Mouse (Mus musculus) midbrain, embryonic 11.5 days (tissue): ENCODE measurements around the gene Gdnf. TPM values are rescaled to one million over a fixed set of nuclear protein-coding genes. Genes with fewer than 3 reads are reported as not detected.

Experiments
- ATAC-seq: fragments of 200-750 bp; cut with Nextera tagmentation; 2 replicates; pipeline ENCODE4 v1.8.0; 2017; ENCODE audit warnings: moderate TSS enrichment, moderate library complexity; ENCODE audit not compliant: low FRiP score
- DNase-seq: peaks from one replicate; pipeline ENCODE4 v3.0.0; 2015; ENCODE audit warnings: low spot score; ENCODE audit errors: missing footprints
- H3K27ac ChIP-seq: fragments of 300-500 bp; sonication (generic); 2 replicates; pipeline ENCODE4 v1.5.1; 2014; ENCODE audit warnings: low read depth, low read length
- H3K27me3 ChIP-seq: fragments of 300-500 bp; sonication (generic); 2 replicates; pipeline ENCODE4 v1.6.1; 2014; ENCODE audit warnings: mild to moderate bottlenecking, low read length, moderate library complexity, mixed read lengths; ENCODE audit not compliant: control insufficient read depth, insufficient read depth
- H3K36me3 ChIP-seq: fragments of 300-500 bp; sonication (generic); 2 replicates; pipeline ENCODE4 v1.6.1; 2014; ENCODE audit warnings: mild to moderate bottlenecking, low read length, moderate library complexity, mixed read lengths; ENCODE audit not compliant: control insufficient read depth, insufficient read depth
- H3K4me1 ChIP-seq: fragments of 300-500 bp; sonication (generic); 2 replicates; pipeline ENCODE4 v1.6.1; 2014; ENCODE audit warnings: low read length; ENCODE audit not compliant: control insufficient read depth, insufficient read depth
- H3K4me2 ChIP-seq: fragments of 300-500 bp; sonication (generic); 2 replicates; pipeline ENCODE4 v1.6.1; 2014; ENCODE audit warnings: mild to moderate bottlenecking, moderate library complexity
- H3K4me3 ChIP-seq: fragments of 300-500 bp; sonication (generic); 2 replicates; pipeline ENCODE4 v1.5.1; 2014; ENCODE audit warnings: low read depth, low read length
- H3K9ac ChIP-seq: fragments of 300-500 bp; sonication (generic); 2 replicates; pipeline ENCODE4 v1.6.1; 2014; ENCODE audit warnings: low read length
- H3K9me3 ChIP-seq: fragments of 300-500 bp; sonication (generic); 2 replicates; pipeline ENCODE4 v1.6.1; 2016; ENCODE audit warnings: low read length; ENCODE audit not compliant: control insufficient read depth
- WGBS: fragments of 180-500 bp; shearing (Covaris S2); extraction: QIAGEN DNeasy Blood & Tissue Kit; methylation state at CpG from one replicate; pipeline ENCODE4 v1.1.7; 2014; 5-methylcytosine and 5-hydroxymethylcytosine counted together
- polyA plus RNA-seq: library from polyadenylated mRNA; unstranded; fragments of >200 nt; fragmentation: Nextera tagmentation; extraction: Ambion mirVana; gene quantifications from 2 replicates; pipeline ENCODE4 v1.2.1, GENCODE M21; 2014

The Gdnf gene
- 0.46 and 0.90 TPM in 2 replicates for polyA plus RNA-seq

GRCm38 (mm10) chr15:7810556-7811252 is at the start of gene Gdnf:
TSS of gene Gdnf (plus strand) at chr15:7810846.
- no peak within 1 kb of the TSS for H3K27ac ChIP-seq

GRCm38 (mm10) chr15:7767166-7767565 is 43.5 kb upstream of the Gdnf start:
- H3K9me3 ChIP-seq: no peaks in the 10 kb centered on the region
- DNase-seq (no peak), ATAC-seq (no peak)
- no peak overlapping the region for H3K4me2 ChIP-seq
- no peak overlapping the region for H3K9ac ChIP-seq
- no peaks in the 10 kb centered on the region for H3K27me3 ChIP-seq
- no peaks in the 10 kb centered on the region for H3K36me3 ChIP-seq
- H3K4me3 ChIP-seq: no peak overlapping the region
- WGBS: 88% methylated on average over 7 of the region's 7 CpGs
- no peak overlapping the region for H3K27ac ChIP-seq
- no peaks in the 10 kb centered on the region for H3K4me1 ChIP-seq

More at GRCm38 (mm10) chr15:7810556-7811252, at the start of gene Gdnf:
- Histone ChIP-seq H3K27me3 (peaks cover 74% of the 10 kb centered on the region), H3K4me3 (peak within 1 kb of the TSS; percentile 51), H3K9me3 (no peaks in the 10 kb centered on the region), H3K4me1 (peaks cover 15% of the 10 kb centered on the region), H3K36me3 (no peaks in the 10 kb centered on the region), H3K4me2 (peak within 1 kb of the TSS; percentile 89), H3K9ac (peak within 1 kb of the TSS; percentile 61)
- WGBS: under 1% methylated on average over 73 of the region's 73 CpGs
- ATAC-seq (peak; percentile 65), DNase-seq (peak; percentile 96)

GRCm38 (mm10) chr15:7772983-7773382 is 37.7 kb upstream of the Gdnf start:
- Histone ChIP-seq H3K27me3 (no peaks in the 10 kb centered on the region), H3K4me3 (no peak overlapping the region), H3K9ac (no peak overlapping the region), H3K27ac (no peak overlapping the region), H3K4me1 (no peaks in the 10 kb centered on the region), H3K9me3 (no peaks in the 10 kb centered on the region), H3K36me3 (no peaks in the 10 kb centered on the region), H3K4me2 (no peak overlapping the region)
- no peak for ATAC-seq
- no peak for DNase-seq
- 87% methylated on average over 8 of the region's 8 CpGs for WGBS

- 91% methylated on average over 5 of the region's 5 CpGs for WGBS
Measured at GRCm38 (mm10) chr15:7781517-7781916, 29.1 kb upstream of the Gdnf start.

GRCm38 (mm10) chr15:7809841-7810391 is 730 bp upstream of the Gdnf start:
- WGBS: under 1% methylated on average over 32 of the region's 32 CpGs
- no peak overlapping the region for H3K27ac ChIP-seq
- peak overlapping the region; percentile 51 for H3K4me3 ChIP-seq
- no peaks in the 10 kb centered on the region for H3K9me3 ChIP-seq
- DNase-seq (peak; percentile 95), ATAC-seq (peak; percentile 22)
- H3K27me3 ChIP-seq: peaks cover 66% of the 10 kb centered on the region
- H3K36me3 ChIP-seq: no peaks in the 10 kb centered on the region
- H3K4me2 ChIP-seq: peak overlapping the region; percentile 89
- peak overlapping the region; percentile 61 for H3K9ac ChIP-seq
- H3K4me1 ChIP-seq: peaks cover 7% of the 10 kb centered on the region

More at GRCm38 (mm10) chr15:7781517-7781916, 29.1 kb upstream of the Gdnf start:
- Histone ChIP-seq H3K9me3 (no peaks in the 10 kb centered on the region), H3K36me3 (no peaks in the 10 kb centered on the region), H3K4me2 (no peak overlapping the region), H3K27me3 (no peaks in the 10 kb centered on the region), H3K9ac (no peak overlapping the region), H3K4me1 (no peaks in the 10 kb centered on the region), H3K4me3 (no peak overlapping the region), H3K27ac (no peak overlapping the region)
- ATAC-seq: no peak
- DNase-seq: no peak

- peaks cover 15% of the 10 kb centered on the region for H3K4me1 ChIP-seq
- ATAC-seq (no peak), DNase-seq (peak; percentile 98)
- H3K4me3 ChIP-seq: peak overlapping the region; percentile 51
- no peaks in the 10 kb centered on the region for H3K9me3 ChIP-seq
- H3K36me3 ChIP-seq: no peaks in the 10 kb centered on the region
- peak overlapping the region; percentile 61 for H3K9ac ChIP-seq
- peaks cover 79% of the 10 kb centered on the region for H3K27me3 ChIP-seq
- H3K27ac ChIP-seq: no peak overlapping the region
- 1% methylated on average over 11 of the region's 11 CpGs for WGBS
- H3K4me2 ChIP-seq: peak overlapping the region; percentile 89
Measured at GRCm38 (mm10) chr15:7811253-7811625, 593 bp downstream of the Gdnf start.

- H3K9me3 ChIP-seq: no peaks in the 10 kb centered on the region
- H3K9ac ChIP-seq: no peak overlapping the region
- DNase-seq: peak; percentile 96
- peak overlapping the region; percentile 89 for H3K4me2 ChIP-seq
- H3K27ac ChIP-seq: no peak overlapping the region
- peak overlapping the region; percentile 51 for H3K4me3 ChIP-seq
- no peaks in the 10 kb centered on the region for H3K36me3 ChIP-seq
- ATAC-seq: no peak
- peaks cover 15% of the 10 kb centered on the region for H3K4me1 ChIP-seq
- 3% methylated on average over 24 of the region's 24 CpGs for WGBS
- peaks cover 87% of the 10 kb centered on the region for H3K27me3 ChIP-seq
Measured at GRCm38 (mm10) chr15:7811856-7812733, 1.4 kb downstream of the Gdnf start.

GRCm38 (mm10) chr15:7812872-7813530 is 2.4 kb downstream of the Gdnf start:
- Histone ChIP-seq H3K9me3 (no peaks in the 10 kb centered on the region), H3K27ac (no peak overlapping the region), H3K36me3 (no peaks in the 10 kb centered on the region), H3K4me3 (peak overlapping the region; percentile 47), H3K4me1 (peaks cover 15% of the 10 kb centered on the region), H3K4me2 (peak overlapping the region; percentile 78), H3K9ac (peak overlapping the region; percentile 51), H3K27me3 (peaks cover 89% of the 10 kb centered on the region)
- DNase-seq (peak; percentile 99), ATAC-seq (peak; percentile 66)
- under 1% methylated on average over 41 of the region's 41 CpGs for WGBS
